Mouse (Mus musculus) T-helper 17 cell (primary cell): ENCODE measurements around the gene Ucp2.

Experiments
- in situ Hi-C, 2 experiments: fragments of 300-600 bp; cut with MboI, MseI; formaldehyde crosslinking; loops; 1 replicate in 1 of 2; 2 replicates in 1 of 2; pipeline ENCODE4 v1.15.1; 2025; ENCODE audit warnings: high pct_unique_total_duplicates in 2 of 2

Gene Ucp2

DNA sequence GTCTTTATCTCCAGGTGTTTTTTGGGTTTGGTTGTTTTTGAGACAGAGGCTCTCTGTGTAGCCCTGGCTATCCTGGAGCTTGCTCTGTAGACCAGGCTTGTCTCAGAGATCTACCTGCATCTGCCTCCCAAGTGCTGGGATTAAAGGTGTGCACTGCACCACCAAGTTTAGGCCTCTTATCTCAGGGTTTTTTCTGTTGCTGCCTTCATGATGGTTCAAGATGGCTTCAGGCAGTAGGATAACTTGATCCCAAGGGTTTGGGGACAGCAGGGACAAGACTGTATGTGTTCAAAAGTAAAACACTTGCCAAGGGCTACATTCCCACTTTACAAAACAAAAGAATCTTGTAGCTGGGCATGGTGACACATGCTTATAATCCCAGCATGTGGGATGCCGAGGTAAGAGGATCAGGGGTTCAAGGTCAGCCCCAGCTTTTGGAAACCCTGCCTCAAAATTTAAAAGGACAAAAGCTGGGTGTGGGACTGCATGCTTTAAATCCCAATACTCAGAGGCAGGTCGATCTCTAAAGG lies 8.8 kb downstream of the Ucp2 start:
- in situ Hi-C loops = no loop called here

- in situ Hi-C loops = no loop called here
Observed at GRCm38 (mm10) chr7:100502374-100502922, 9.3 kb downstream of the Ucp2 start.

DNA sequence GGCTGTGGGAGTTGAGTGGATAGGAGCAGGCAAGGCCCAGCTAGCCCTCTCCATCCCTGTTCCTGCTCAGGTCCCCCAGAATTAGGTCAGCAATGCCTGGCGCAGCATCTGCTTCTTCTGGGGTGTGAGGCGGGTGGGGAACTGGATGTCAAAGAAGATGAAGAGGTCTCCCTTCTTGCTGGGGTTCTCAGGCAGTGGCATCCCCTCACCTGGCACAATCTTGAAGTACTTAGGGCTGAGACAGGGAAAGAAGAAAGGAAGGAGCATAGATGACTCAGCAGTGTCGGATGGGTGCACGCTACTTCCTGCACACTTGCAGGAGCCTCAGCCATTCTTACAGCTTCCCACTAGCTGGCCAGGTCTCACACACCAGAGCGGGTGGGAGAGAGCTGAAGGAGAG lies 9.9 kb downstream of the Ucp2 start:
- in situ Hi-C loops = no loop called here

DNA sequence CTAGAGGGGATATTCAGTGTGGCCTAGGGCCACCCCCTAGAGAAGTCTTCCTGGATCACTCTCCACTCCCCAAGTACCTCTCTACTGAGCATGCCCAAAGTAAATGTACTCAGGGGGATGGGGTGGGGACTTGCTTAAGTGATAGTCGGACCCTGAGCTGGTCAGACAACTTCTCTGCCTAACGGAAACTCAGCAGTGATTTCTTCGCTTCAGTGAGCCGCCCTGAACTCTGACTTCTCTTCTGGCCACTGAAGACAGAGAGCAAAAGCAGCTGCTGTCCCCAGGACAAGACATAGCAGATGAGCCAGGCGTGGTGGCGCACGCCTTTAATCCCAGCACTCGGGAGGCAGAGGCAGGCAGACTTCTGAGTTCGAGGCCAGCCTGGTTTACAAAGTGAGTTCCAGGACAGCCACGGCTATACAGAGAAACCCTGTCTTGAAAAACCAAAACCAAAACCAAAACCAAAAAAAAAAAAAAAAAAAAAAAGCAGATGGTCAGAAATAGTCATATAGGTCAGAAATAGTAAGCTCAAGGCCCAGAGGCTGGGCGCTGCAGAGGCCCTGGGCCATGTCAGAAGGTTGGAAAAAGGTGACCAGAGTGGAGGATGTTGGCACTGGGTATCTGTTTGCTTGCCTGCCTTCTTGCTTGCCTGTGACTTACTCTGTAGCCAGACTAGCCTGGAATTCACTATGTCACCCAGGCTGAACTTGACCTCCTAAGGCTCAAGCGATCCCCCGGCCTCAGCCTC lies 11.8 kb downstream of the Ucp2 start:
- in situ Hi-C loops = no loop called here

- in situ Hi-C loops = no loop called here
Observed at GRCm38 (mm10) chr7:100506494-100506893, 13.4 kb downstream of the Ucp2 start.

DNA sequence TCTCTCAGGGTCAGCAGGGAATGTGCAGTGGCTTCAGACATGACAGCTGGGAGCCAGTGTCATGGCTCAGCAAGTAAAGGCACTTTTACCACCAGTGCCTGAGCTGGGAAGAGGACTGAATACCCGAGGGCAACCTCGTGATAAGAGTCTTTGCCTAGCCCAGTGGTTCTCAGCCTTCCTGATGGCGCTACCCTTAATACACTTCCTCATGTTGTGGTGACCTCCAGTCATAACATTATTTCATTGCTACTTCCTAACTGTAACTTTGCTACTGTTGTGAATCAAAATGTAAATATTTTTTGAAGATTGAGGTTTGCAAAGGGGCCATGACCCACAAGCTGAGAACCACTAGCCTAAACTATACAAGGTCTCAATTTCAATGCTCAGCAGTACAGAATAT lies 15.5 kb downstream of the Ucp2 start:
- in situ Hi-C loops = no loop called here

DNA sequence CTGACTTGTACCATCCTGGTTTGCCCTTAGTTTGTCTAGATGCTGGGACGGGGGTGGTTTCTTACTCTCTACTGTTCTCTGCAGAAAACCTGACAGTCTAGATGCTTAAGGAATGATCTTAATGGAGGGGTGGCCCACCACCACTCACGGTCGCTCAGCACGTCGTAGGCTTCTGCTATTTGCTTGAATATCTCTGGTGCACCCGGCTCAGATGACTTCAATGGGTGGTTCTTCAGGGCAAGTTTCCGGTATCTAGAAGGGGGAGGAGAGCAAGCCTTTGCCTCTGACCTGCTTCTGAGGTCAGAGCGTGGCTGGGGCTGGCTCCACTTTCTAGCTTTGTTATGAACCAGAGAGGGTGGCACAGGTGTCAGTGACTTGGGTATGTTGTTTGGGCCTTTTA lies 18.5 kb downstream of the Ucp2 start:
- in situ Hi-C loops = no loop called here

- in situ Hi-C loops = no loop called here
Observed at GRCm38 (mm10) chr7:100514573-100514972, 21.4 kb downstream of the Ucp2 start, which contains the start of gene Dnajb13. Dnajb13 (minus strand) TSS chr7:100514960.

- in situ Hi-C loops = loop anchor here in 1 of 2 experiments (10.0 kb wide), 1 partner anchor 145 kb away; the partner anchor contains the start of gene Plekhb1
Observed at GRCm38 (mm10) chr7:100520204-100520603, 27.1 kb downstream of the Ucp2 start.

DNA sequence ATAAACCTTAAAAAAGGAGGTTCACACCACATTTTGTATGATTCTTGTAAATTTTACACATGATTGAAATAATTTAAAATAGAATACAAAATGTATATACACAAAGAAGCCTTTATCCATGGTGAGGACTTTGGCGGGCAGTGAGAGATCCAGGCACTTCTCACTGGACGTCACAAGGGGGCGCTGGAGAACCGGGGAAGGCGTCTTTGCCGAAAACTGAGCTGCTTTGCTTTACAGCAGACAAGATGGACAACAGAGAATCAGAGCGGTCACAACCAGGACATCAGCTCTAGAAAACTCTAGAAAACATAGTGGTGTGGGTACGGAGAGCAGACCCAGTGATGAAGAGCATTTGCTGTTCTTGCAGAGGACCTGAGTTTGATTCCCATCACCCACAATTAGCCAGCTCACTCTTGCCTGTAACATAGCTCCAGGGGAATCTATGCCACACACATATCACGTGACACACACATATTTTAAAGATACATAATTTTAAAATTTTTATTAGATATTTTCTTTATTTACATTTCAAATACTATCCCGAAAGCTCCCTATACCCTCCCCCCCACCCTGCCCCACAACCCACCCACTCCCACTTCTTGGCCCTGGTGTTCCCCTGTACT lies 27.6 kb downstream of the Ucp2 start:
- in situ Hi-C loops = loop anchor here in 1 of 2 experiments (10.0 kb wide), 1 partner anchor 144 kb away; the partner anchor contains the start of gene Plekhb1

- in situ Hi-C loops = loop anchor here in 1 of 2 experiments (10.0 kb wide), 1 partner anchor 143 kb away; the partner anchor contains the start of gene Plekhb1
Observed at GRCm38 (mm10) chr7:100522222-100522621, 29.1 kb downstream of the Ucp2 start.

GRCm38 (mm10) chr7:100524669-100525068 lies 31.5 kb downstream of the Ucp2 start:
- in situ Hi-C loops = loop anchor here in 1 of 2 experiments (10.0 kb wide), 1 partner anchor 140 kb away; the partner anchor contains the start of gene Plekhb1

GRCm38 (mm10) chr7:100530766-100531165 lies 37.6 kb downstream of the Ucp2 start:
- in situ Hi-C loops = no loop called here

- in situ Hi-C loops = no loop called here
Observed at GRCm38 (mm10) chr7:100533503-100533902, 40.4 kb downstream of the Ucp2 start.

GRCm38 (mm10) chr7:100534216-100534615 lies 41.1 kb downstream of the Ucp2 start:
- in situ Hi-C loops = no loop called here

GRCm38 (mm10) chr7:100535831-100536230 lies 42.7 kb downstream of the Ucp2 start:
- in situ Hi-C loops = no loop called here

DNA sequence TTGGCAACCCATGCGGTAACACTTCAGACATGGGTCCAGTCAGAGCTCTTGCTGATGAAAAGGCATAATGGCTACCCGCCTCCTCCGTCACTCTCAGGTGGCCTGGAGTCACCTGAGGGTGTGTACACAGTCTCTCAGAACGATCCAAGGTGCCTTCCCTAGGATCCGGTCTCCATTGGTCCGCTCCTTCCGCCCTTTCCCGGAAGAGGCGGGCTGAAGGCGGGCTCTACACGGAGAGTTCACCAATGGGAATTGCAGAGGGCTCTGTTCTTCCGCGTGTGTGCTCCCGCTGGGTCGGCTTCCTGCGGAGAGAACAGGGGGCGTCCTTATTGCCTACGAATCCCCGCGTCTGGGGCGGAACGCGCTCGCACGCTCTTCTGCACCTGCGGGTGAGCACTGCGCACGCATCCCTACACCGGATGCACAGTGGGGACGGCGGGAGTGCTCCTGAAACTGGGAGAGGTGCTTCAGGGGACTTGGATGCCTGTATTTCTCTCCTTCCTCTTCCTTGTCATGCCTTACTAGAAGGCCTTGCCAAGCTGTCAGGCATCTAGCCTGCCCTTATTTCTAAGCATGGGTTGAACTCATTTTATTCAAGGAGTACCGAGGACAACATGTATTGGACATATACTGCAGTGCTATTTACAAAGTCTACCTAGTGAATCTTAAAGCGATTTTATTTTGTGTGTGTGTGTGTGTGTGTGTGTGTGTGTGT lies 43.8 kb downstream of the Ucp2 start, which contains the start of gene Coa4:
Gene Coa4 (plus strand): TSS at position 268 of the 715 bp plus-strand sequence.
- in situ Hi-C loops = no loop called here

- in situ Hi-C loops = no loop called here
Observed at GRCm38 (mm10) chr7:100537519-100537902, 44.4 kb downstream of the Ucp2 start.

DNA sequence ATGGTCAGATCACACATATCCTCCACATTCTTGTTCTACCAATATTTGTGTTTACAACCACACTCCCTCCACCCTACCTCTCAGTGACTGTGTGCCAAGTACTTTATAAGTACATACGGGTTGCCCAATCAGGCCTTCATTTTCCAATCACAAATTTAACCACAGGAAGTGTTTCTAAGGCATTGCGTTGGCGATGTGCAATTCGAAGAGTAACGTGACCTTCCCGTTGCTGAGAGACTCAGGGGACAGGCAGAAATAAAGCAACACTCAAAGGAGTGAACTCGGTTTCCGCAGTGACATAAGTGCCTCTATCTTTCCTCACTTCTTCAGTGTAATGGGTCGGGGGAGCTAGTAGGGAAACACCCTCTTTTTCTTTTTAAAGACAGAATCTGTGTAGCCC lies 46.4 kb downstream of the Ucp2 start:
- in situ Hi-C loops = no loop called here

DNA sequence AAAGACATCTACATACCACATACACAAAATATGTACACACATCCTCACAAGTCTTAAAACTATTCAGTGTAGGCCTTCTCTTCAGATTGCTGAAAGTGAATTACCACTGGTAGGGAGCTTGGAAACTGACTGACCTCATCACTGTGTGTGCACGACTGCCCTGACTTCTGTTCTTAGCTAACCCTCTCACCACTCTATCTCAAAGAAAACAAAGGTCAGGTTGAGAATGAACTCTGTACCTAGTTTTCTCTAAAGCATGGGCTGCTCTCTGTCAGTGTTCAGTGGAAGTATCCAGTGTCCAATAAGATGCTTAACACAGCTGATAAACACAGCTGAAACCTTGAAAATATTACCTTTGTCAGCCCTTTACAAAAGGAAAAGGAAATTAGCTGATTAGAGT lies 51.3 kb downstream of the Ucp2 start:
- in situ Hi-C loops = no loop called here

- in situ Hi-C loops = no loop called here
Observed at GRCm38 (mm10) chr7:100547631-100548030, 54.5 kb downstream of the Ucp2 start.

DNA sequence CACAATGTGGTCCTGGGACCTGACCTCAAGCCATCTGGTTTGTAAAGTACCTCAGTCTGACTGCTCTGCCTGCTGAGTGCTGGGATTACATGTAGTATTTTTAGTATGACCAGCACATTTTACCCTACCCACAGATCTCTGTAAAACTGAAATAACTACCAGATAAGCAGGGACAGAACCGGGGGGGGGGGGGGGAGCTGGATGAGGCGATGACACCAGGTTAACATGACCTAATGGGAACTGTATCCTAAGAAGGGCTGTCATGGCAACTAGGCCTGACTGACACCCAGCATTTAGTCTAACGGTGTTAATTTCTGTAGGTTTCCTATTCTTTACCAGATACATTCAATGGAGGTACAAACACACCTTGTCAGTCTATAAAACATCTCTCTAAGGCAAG lies 56.7 kb downstream of the Ucp2 start:
- in situ Hi-C loops = no loop called here
